Mouse (Mus musculus) cerebellum, postnatal 10 days (tissue): ENCODE measurements around the gene Rspry1.

Source experiments
- DNase-seq, 2 experiments: peaks; one replicate each; pipeline ENCODE4 v3.0.0; 2021; ENCODE audit warnings: mixed read lengths in 2 of 2

The Rspry1 gene

GRCm38 (mm10) chr8:94604030-94604429 lies 2.3 kb downstream of the Rspry1 start:
- DNase-seq, result no peak

GRCm38 (mm10) chr8:94607064-94607463 lies 5.3 kb downstream of the Rspry1 start:
- DNase-seq, result no peak

GRCm38 (mm10) chr8:94624885-94625284 lies 23.1 kb downstream of the Rspry1 start:
- DNase-seq, result no peak

GRCm38 (mm10) chr8:94633564-94634194 lies 31.9 kb downstream of the Rspry1 start:
- no peak for DNase-seq

GRCm38 (mm10) chr8:94634211-94634610 lies 32.5 kb downstream of the Rspry1 start:
- no peak for DNase-seq

GRCm38 (mm10) chr8:94641183-94641582 lies 39.4 kb downstream of the Rspry1 start:
- DNase-seq, result no peak

GRCm38 (mm10) chr8:94641938-94642337 lies 40.2 kb downstream of the Rspry1 start:
- DNase-seq, result no peak

- no peak for DNase-seq
These were observed 43.5 kb downstream of the Rspry1 start for GRCm38 (mm10) chr8:94645202-94645601.

- DNase-seq, result no peak
These were observed 44.4 kb downstream of the Rspry1 start for GRCm38 (mm10) chr8:94646165-94646564.

GRCm38 (mm10) chr8:94649496-94649895 lies 47.8 kb downstream of the Rspry1 start:
- no peak for DNase-seq

- no peak for DNase-seq
These were observed 51.2 kb downstream of the Rspry1 start for GRCm38 (mm10) chr8:94652951-94653350.

- DNase-seq, result no peak
These were observed 53.3 kb downstream of the Rspry1 start for GRCm38 (mm10) chr8:94654994-94655393.

- DNase-seq, result no peak
These were observed 56.3 kb downstream of the Rspry1 start for GRCm38 (mm10) chr8:94658031-94658430.

GRCm38 (mm10) chr8:94660418-94660817 lies 58.7 kb downstream of the Rspry1 start:
- no peak for DNase-seq

- no peak for DNase-seq
These were observed 63.0 kb downstream of the Rspry1 start for GRCm38 (mm10) chr8:94664722-94665121.

- peak; percentile 96 to 98 for DNase-seq
These were observed 64.9 kb downstream of the Rspry1 start, which contains the start of gene Arl2bp for GRCm38 (mm10) chr8:94666456-94667308. Arl2bp (plus strand) TSS chr8:94666600.

- DNase-seq, result no peak
These were observed 72.6 kb downstream of the Rspry1 start for GRCm38 (mm10) chr8:94674384-94674783.

GRCm38 (mm10) chr8:94675923-94676322 lies 74.2 kb downstream of the Rspry1 start:
- DNase-seq, result peak in 1 of 2 experiments; percentile 48

GRCm38 (mm10) chr8:94678582-94678981 lies 76.8 kb downstream of the Rspry1 start:
- no peak for DNase-seq

- no peak for DNase-seq
These were observed 78.7 kb downstream of the Rspry1 start for GRCm38 (mm10) chr8:94680414-94680813.

GRCm38 (mm10) chr8:94682732-94683524 lies 81.2 kb downstream of the Rspry1 start:
- DNase-seq, result no peak

GRCm38 (mm10) chr8:94684287-94684686 lies 82.5 kb downstream of the Rspry1 start:
- no peak for DNase-seq

- DNase-seq, result no peak
These were observed 84.2 kb downstream of the Rspry1 start for GRCm38 (mm10) chr8:94685953-94686352.
